Mouse (Mus musculus) heart, embryonic 12.5 days (tissue): ENCODE results near the gene Cog4. TPM values are rescaled to one million over a fixed set of nuclear protein-coding genes. Genes with fewer than 3 reads are reported as not detected.
"Not testable (repeated sequence)": the region's sequence is repeated elsewhere in the genome, so short reads cannot be mapped to it uniquely, and the experiment has no call there.

Experiments
- ATAC-seq: fragments of 200-750 bp; cut with Nextera tagmentation; 2 replicates; pipeline ENCODE4 v1.8.0; 2017; ENCODE audit warnings: moderate TSS enrichment, moderate library complexity; ENCODE audit not compliant: insufficient number of reproducible peaks, low FRiP score
- H3K27ac ChIP-seq: fragments of 300-500 bp; sonication (generic); 2 replicates; pipeline ENCODE4 v1.5.1; 2016; ENCODE audit warnings: mild to moderate bottlenecking, moderate library complexity; ENCODE audit not compliant: poor library complexity, severe bottlenecking
- H3K27me3 ChIP-seq: fragments of 300-500 bp; sonication (generic); replicated peaks from 2 replicates; pipeline ENCODE4 v1.6.1; 2016; ENCODE audit warnings: mild to moderate bottlenecking, moderate library complexity
- H3K36me3 ChIP-seq: fragments of 300-500 bp; sonication (generic); 2 replicates; pipeline ENCODE4 v1.6.1; 2016; ENCODE audit warnings: mild to moderate bottlenecking, moderate library complexity
- H3K4me1 ChIP-seq: fragments of 300-500 bp; sonication (generic); replicated peaks from 2 replicates; pipeline ENCODE4 v1.6.1; 2016; ENCODE audit warnings: mild to moderate bottlenecking
- H3K4me2 ChIP-seq: fragments of 300-500 bp; sonication (generic); 2 replicates; pipeline ENCODE4 v1.6.1; 2016; ENCODE audit warnings: mild to moderate bottlenecking, moderate library complexity
- H3K4me3 ChIP-seq: fragments of 300-500 bp; sonication (generic); 2 replicates; pipeline ENCODE4 v1.5.1; 2016; ENCODE audit warnings: mild to moderate bottlenecking
- H3K9ac ChIP-seq: fragments of 300-500 bp; sonication (generic); 2 replicates; pipeline ENCODE4 v1.6.1; 2016; ENCODE audit warnings: mild to moderate bottlenecking, moderate library complexity
- H3K9me3 ChIP-seq: fragments of 300-500 bp; sonication (generic); replicated peaks from 2 replicates; pipeline ENCODE4 v1.6.1; 2016; ENCODE audit warnings: mild to moderate bottlenecking, moderate library complexity
- WGBS: fragments of 180-500 bp; shearing (Covaris S2); methylation state at CpG from one replicate; pipeline ENCODE4 v1.1.7; 2016; 5-methylcytosine and 5-hydroxymethylcytosine counted together
- polyA plus RNA-seq: library from polyadenylated mRNA; unstranded; fragments of >200 nt; fragmentation: Nextera tagmentation; extraction: Ambion mirVana; gene quantifications from 2 replicates; pipeline ENCODE4 v1.2.1, GENCODE M21; 2016

The Cog4 gene
- polyA plus RNA-seq, 1 experiment from 2014 or later, result 65.2 TPM

DNA sequence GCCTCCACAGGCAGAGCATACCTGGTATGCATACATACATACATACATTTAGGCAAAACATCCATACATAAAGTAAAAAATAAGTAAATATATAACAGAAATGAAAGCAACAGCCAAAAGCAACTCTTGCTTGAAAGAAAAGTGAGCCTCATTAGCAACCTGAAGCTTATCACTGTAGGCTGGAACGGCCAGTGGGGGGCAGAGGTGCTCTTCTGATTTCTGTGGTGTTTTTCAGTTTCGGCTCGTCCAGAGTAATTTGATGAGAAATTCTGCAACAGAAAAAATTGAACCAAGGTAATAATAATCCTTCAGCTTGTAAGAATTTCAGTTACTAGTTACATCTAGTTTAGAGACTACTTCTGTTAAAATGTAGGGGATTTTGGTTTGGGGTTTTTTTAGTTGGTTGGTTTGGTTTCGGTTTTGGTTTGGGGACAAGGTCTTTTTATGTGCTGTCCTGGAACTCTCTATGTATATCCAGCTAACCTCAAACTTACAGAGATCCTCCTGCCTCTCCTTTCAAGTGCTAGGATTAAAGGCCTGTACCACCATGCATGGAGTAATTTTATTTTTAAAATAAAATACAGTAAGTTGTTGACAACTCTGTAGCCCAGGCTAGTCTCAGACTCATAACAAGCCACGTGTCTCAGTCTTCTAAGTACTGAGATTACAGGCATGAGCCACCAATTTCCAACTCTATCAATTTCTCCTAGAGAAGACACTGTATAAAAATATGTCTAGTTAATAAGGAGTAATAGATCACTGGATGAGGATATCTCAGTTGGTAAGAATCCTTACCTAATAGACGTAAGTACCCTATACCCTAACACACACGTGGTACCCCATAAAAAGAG is 13.5 kb downstream of the Cog4 start:
- Histone ChIP-seq H3K27me3 (no peaks in the 10 kb centered on the region), H3K4me2 (no peak overlapping the region), H3K4me1 (no peaks in the 10 kb centered on the region), H3K27ac (no peak overlapping the region), H3K36me3 (peaks cover 86% of the 10 kb centered on the region), H3K4me3 (no peak overlapping the region), H3K9ac (no peak overlapping the region), H3K9me3 (no peaks in the 10 kb centered on the region)
- no peak for ATAC-seq
- 83% methylated on average over 7 of the region's 7 CpGs for WGBS

- 95% methylated on average over 7 of the region's 7 CpGs for WGBS
- not testable (repeated sequence) for ATAC-seq, H3K9ac ChIP-seq, H3K9me3 ChIP-seq, H3K4me2 ChIP-seq, H3K4me3 ChIP-seq, H3K27ac ChIP-seq, H3K4me1 ChIP-seq, H3K27me3 ChIP-seq
- H3K36me3 ChIP-seq, result peaks cover 87% of the 10 kb centered on the region
These were observed 15.1 kb downstream of the Cog4 start for GRCm38 (mm10) chr8:110861347-110862025.

GRCm38 (mm10) chr8:110870501-110870900 is 24.1 kb downstream of the Cog4 start:
- Histone ChIP-seq H3K27me3 (no peaks in the 10 kb centered on the region), H3K9me3 (no peaks in the 10 kb centered on the region), H3K4me2 (no peak overlapping the region), H3K4me1 (no peaks in the 10 kb centered on the region), H3K27ac (no peak overlapping the region), H3K36me3 (peaks cover 91% of the 10 kb centered on the region), H3K4me3 (no peak overlapping the region), H3K9ac (no peak overlapping the region)
- 95% methylated on average over 2 of the region's 2 CpGs for WGBS
- no peak for ATAC-seq

DNA sequence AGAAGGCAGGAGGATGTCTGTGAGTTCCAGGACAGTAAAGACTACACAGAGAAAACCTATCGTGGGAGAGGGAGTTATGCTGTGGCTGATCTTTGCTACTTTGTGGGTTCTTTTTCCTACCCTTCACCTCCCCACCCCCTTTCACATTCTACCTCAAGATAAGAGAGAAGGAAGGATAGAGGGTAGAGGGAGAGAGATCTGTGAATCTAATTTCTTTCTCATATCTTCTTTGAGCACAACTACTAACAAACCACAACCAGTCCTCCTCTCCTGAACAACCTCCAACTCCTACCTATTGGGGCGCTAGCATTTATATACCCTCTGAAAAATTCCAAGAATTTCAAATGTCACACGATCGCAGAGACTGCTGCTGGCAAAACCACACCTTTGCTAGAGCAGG is 31.5 kb downstream of the Cog4 start:
- Histone ChIP-seq H3K4me1 (no peaks in the 10 kb centered on the region), H3K4me3 (no peak overlapping the region), H3K27ac (no peak overlapping the region), H3K36me3 (peaks cover 94% of the 10 kb centered on the region), H3K27me3 (no peaks in the 10 kb centered on the region), H3K9ac (no peak overlapping the region), H3K4me2 (no peak overlapping the region), H3K9me3 (no peaks in the 10 kb centered on the region)
- WGBS, result 79% methylated on average over 4 of the region's 4 CpGs
- ATAC-seq, result no peak

DNA sequence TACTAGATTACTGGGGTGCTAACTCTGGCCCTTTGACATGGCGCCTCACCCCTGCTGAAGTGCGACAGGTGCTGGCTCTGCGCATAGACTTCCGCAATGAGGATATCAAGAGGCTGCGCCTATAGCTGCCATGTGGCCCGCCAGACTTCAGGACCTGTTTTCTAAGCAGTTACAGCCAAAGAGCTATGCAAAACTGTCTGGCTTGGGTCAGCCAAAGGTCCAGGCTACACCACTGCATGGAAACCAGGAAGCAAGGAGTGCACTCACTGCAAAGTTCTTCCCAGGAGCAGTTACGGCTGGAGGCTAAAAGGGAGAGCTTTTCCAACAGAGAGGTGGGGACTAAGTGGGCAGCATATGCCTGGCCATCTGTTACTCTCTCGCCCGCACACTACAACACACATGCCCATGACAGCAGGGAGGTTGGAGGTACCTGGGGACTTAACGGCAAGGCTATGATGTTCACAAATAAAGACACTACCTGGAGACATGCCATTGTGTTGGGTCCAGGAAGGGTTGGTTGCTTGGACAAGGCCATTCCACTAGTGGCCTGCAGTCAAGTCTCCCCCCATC is 35.4 kb downstream of the Cog4 start:
- no peak overlapping the region for H3K27ac ChIP-seq
- peaks cover 92% of the 10 kb centered on the region for H3K36me3 ChIP-seq
- H3K9ac ChIP-seq, result no peak overlapping the region
- no peak overlapping the region for H3K4me3 ChIP-seq
- no peak overlapping the region for H3K4me2 ChIP-seq
- H3K27me3 ChIP-seq, result no peaks in the 10 kb centered on the region
- H3K9me3 ChIP-seq, result no peaks in the 10 kb centered on the region
- H3K4me1 ChIP-seq, result no peaks in the 10 kb centered on the region
- WGBS, result 94% methylated on average over 10 of the region's 10 CpGs
- no peak for ATAC-seq

- Histone ChIP-seq H3K9me3 (no peaks in the 10 kb centered on the region), H3K36me3 (peaks cover 91% of the 10 kb centered on the region), H3K4me1 (no peaks in the 10 kb centered on the region), H3K27me3 (no peaks in the 10 kb centered on the region), H3K9ac (no peak overlapping the region), H3K27ac (no peak overlapping the region), H3K4me2 (no peak overlapping the region), H3K4me3 (no peak overlapping the region)
- ATAC-seq, result no peak
- WGBS, result 94% methylated on average over 18 of the region's 18 CpGs
These were observed 37.4 kb downstream of the Cog4 start for GRCm38 (mm10) chr8:110883824-110884223.

DNA sequence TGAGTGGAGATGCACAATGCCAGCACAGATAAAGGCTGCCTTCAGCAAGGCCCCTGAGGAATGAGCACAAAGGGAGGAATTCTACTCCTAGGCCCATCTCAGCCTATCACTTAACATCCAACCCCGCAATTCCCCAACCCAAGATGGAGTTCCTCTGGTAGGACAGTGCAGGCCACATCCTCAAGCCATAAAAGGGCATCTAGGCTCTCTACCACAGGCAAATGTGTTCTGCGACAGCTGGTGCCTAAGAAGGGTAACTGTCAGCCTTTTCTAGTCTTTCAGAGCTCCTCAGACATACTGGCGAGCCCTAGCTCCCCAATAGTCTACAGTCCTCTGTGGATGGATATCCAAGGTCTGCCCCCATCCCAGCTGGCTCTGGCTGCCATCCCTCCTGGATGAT is 40.2 kb downstream of the Cog4 start:
- no peak overlapping the region for H3K4me3 ChIP-seq
- no peak overlapping the region for H3K27ac ChIP-seq
- no peak overlapping the region for H3K9ac ChIP-seq
- WGBS, result 75% methylated on average over 3 of the region's 3 CpGs
- no peak overlapping the region for H3K4me2 ChIP-seq
- H3K27me3 ChIP-seq, result no peaks in the 10 kb centered on the region
- ATAC-seq, result no peak
- no peaks in the 10 kb centered on the region for H3K9me3 ChIP-seq
- peaks cover 8% of the 10 kb centered on the region for H3K4me1 ChIP-seq
- peaks cover 83% of the 10 kb centered on the region for H3K36me3 ChIP-seq

DNA sequence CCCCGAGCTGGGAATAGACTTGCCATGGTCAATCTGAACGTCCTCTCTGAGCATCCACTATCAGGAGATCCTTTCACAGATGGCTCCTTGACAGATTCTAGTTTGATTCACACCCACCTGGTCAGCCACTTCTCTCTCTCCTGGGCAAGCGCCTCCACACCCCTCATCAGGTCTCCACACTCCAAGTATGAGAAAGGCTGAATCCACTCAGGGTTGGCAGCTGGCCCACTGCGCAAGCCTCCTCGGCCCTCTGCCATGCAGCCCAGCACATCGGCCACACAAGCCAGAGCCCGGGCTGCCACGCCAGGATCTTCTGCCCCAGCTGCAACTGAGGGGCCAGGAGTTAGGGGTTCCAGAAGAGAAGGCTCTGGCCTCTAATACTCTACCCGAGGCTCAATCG is 41.2 kb downstream of the Cog4 start:
- H3K9ac ChIP-seq, result no peak overlapping the region
- H3K36me3 ChIP-seq, result peaks cover 78% of the 10 kb centered on the region
- peaks cover 8% of the 10 kb centered on the region for H3K4me1 ChIP-seq
- whole genome bisulfite sequencing, result 88% methylated on average over 10 of the region's 10 CpGs
- no peak overlapping the region for H3K4me2 ChIP-seq
- no peak for ATAC-seq
- H3K9me3 ChIP-seq, result no peaks in the 10 kb centered on the region
- H3K27me3 ChIP-seq, result no peaks in the 10 kb centered on the region
- no peak overlapping the region for H3K4me3 ChIP-seq
- no peak overlapping the region for H3K27ac ChIP-seq

DNA sequence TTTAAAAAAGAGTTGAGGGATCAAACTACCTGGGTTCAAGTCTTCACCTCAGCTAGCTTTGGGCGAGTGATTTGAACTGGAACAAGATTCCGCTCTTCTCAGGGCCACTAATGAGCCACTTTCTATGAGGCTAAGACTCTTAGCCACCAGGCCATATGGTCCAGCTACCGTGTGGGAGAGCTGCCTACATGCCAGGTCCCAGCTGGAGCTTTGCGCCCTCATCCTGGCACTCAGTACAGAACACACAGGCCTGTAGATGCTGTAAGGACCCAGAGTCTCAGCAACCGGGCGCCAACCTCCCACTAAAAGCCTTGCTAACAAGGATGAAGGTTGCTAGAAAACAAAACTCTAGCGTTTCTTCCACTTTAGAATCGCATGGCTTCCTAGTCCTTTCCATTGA is 42.0 kb downstream of the Cog4 start:
- peaks cover 78% of the 10 kb centered on the region for H3K36me3 ChIP-seq
- WGBS, result 89% methylated on average over 8 of the region's 8 CpGs
- ATAC-seq, result no peak

GRCm38 (mm10) chr8:110888860-110889259 is 42.5 kb downstream of the Cog4 start:
- no peak overlapping the region for H3K9ac ChIP-seq
- H3K9me3 ChIP-seq, result no peaks in the 10 kb centered on the region
- no peak for ATAC-seq
- peaks cover 8% of the 10 kb centered on the region for H3K4me1 ChIP-seq
- H3K4me3 ChIP-seq, result no peak overlapping the region
- H3K4me2 ChIP-seq, result no peak overlapping the region
- 82% methylated on average over 16 of the region's 16 CpGs for WGBS
- no peak overlapping the region for H3K27ac ChIP-seq
- H3K27me3 ChIP-seq, result no peaks in the 10 kb centered on the region
- H3K36me3 ChIP-seq, result peaks cover 75% of the 10 kb centered on the region

More for the DNA sequence above, 42.0 kb downstream of the Cog4 start:
- no peaks in the 10 kb centered on the region for H3K9me3 ChIP-seq
- no peak overlapping the region for H3K4me3 ChIP-seq
- no peaks in the 10 kb centered on the region for H3K27me3 ChIP-seq
- peaks cover 8% of the 10 kb centered on the region for H3K4me1 ChIP-seq
- no peak overlapping the region for H3K27ac ChIP-seq
- H3K4me2 ChIP-seq, result no peak overlapping the region
- H3K9ac ChIP-seq, result no peak overlapping the region

DNA sequence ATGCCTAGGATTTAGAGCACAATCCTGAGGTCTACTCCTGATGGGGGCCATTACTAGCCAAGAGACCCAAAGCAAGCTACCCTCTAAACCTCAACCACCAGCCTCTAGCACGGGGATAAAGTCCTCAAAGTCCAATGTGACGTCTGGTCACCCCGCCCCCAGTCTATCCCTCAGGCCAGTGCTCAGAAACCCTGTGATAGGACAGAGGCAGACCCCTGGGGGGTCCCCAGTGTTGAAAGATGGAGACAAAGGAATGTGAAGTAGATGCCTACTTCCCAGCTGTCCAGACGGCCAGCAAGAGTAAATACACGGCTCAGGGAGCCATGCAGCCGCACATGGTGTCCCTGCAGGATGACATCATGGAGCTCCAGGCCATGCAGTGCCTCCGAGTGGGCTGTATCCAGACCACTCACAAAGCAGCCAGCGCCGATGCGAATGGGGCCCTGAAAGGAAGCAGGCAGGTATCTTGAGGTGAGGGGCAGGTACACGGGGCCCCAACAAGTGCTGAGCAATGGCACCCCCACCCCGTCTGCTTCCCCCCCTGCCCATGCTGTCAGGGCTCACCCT is 43.6 kb downstream of the Cog4 start:
- 0 out of 2 replicates have a peak overlapping the region, but pooled peaks have one; percentile 5 for H3K27ac ChIP-seq

More for the DNA sequence above, 43.6 kb downstream of the Cog4 start:
- Histone ChIP-seq H3K4me2 (no peak overlapping the region), H3K27me3 (no peaks in the 10 kb centered on the region), H3K4me3 (no peak overlapping the region), H3K9me3 (no peaks in the 10 kb centered on the region), H3K9ac (no peak overlapping the region), H3K4me1 (peaks cover 8% of the 10 kb centered on the region), H3K36me3 (peaks cover 74% of the 10 kb centered on the region)
- ATAC-seq, result no peak
- WGBS, result 53% methylated on average over 12 of the region's 12 CpGs
